Mouse (Mus musculus) granulocyte monocyte progenitor cell, adult 5-6 weeks (primary cell): Measurements from ENCODE around the gene Dnajb6. TPM values are rescaled to one million over a fixed set of nuclear protein-coding genes. Genes with fewer than 3 reads are reported as not detected.

Experiments used
- ATAC-seq: replicated peaks from 2 replicates; pipeline ENCODE4 v1.8.0; 2016; ENCODE audit warnings: mild to moderate bottlenecking, moderate TSS enrichment, inconsistent platforms; ENCODE audit not compliant: poor library complexity, severe bottlenecking
- total RNA-seq, 2 experiments: library from RNA; stranded (forward) in 1 of 2; stranded (reverse) in 1 of 2; fragments of 200-712, 200-1000 nt in 1 of 2; fragments of >200 nt in 1 of 2; fragmentation: Nextera tagmentation in 1 of 2; gene quantifications; 2 replicates each; pipeline ENCODE4 v1.2.3; 2014 to 2017

The Dnajb6 gene
- total RNA-seq, 2 experiments from 2014 or later, result 129 to 142 TPM

DNA sequence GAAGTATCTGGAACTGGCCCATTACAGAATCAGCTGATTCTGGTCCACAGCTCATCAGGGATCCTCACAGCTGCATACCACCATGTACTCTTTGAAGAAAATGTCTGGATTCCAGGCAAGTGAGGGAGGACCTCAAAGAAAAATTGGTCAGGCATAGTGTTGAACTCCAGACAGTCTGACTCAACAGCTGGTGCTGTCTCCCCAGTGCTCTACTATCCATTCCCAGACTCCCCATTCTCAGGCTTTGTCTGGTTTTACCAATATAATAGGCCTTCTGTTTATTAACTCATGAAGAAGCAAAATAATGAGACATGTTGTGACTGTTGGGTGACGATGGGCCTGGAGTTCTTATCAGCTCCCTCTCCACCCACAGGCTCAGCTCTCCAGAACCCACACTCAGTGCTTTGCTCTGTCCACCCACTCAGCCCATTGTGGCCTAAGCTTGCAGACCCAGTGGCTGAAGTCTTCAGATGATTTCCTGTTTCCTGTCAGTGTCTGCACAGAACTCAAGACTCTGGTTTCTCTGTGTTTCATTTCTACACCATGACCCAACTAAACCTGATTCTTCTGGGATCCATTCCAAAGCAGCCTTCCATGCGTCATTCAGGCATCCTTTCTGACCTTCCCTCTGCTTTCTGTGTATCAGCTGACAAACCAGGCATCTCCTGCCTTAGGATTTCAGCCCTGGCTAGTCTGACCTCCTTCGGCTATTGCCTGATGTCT, 107.1 kb downstream of the Dnajb6 start:
- ATAC-seq, result no peak

DNA sequence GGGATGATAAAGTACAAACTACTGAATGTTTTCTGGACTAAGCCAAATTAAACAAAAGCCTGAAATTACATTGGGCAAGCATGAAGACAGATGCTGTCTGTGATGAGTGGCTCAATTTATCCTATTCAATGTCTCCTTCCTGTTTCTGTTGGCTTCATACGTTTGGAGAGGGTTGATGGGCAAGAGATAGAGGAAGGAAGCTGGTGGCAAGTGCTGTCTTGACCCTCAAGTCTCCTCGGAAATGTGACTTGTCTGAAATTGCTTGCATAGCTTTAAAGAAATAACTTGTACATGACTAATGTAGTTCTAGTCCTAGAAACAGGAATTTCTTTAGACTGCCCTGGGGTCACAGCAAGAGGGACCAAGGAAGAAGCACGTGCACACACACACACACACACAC, 109.5 kb downstream of the Dnajb6 start:
- peak; percentile 95 for ATAC-seq

DNA sequence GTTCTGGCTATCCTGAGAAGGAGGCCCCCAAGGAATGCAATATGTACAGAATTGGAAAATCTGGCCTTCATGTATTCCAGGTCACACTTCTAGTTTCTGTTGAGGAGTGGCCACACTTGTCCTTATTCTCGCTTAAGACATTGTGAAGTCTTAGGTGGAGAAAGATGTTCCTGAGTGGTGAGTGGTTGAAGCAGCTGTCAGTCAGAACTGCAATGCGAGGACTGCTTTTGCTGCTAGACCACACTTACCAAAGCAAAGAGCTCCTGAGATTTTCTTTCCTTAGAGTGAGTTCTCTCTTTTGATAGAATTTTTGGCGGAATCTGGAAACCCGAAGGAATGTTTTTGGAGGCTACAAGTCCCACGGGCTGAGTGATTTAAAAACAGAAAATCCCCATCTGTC, 112.0 kb downstream of the Dnajb6 start:
- ATAC-seq, result no peak

DNA sequence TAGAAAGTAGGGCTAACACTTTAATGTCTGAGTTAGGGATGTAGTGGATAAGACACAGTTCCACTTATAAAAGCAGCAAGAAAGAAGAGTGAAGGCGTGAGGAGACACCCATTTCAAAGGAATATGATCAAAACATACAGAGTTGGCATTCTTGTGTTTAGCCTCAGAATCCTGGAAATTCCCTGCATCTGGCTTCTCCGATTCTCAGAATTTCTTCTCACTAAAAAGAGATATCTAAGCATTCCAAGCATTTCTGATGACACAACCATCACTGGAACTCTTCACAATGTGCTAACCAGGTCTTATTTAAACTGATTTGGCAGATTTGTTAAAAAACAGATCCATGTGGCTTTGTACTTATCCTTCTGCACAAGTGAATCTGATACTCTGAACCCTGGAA, 112.6 kb downstream of the Dnajb6 start:
- no peak for ATAC-seq

DNA sequence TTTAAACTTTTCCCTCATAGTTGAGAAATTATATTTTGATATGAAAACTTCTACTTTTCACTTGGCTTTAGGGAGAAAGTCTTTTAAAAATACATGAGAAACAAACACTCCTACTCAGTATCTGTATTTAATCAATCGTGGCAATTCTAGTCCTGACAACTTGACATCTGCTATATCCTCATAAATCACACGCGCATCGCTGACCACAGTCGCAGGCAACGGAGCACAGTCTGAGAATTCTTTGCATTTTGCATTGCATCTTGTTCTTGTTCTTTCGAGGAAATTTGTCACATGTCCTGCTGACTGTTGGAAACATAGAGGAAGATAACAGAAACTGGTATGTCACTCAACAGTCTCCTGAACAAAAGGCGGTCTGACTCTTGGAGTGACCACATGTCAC, 116.9 kb downstream of the Dnajb6 start:
- peak; percentile 6; the same call in 1 of the 2 replicates for ATAC-seq

DNA sequence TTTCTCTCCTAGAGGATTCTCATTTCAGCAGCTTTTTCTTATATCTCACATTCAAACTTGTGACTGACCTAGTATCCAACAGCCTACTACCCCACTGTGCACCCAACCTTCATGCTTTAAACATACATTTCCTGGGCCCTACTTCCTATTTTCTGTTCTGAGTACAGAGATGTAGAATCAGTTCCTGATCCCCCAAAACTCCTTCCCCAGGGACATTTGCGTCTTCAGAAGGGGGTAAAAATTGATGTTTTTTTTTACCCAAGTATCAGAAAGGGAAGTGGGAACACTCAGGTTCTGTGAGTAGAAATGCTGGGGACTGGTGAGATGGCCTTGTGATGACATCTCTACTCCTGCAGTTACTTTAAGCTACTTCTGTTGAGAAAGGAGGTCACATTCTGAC, 117.5 kb downstream of the Dnajb6 start:
- peak; percentile 70 for ATAC-seq

DNA sequence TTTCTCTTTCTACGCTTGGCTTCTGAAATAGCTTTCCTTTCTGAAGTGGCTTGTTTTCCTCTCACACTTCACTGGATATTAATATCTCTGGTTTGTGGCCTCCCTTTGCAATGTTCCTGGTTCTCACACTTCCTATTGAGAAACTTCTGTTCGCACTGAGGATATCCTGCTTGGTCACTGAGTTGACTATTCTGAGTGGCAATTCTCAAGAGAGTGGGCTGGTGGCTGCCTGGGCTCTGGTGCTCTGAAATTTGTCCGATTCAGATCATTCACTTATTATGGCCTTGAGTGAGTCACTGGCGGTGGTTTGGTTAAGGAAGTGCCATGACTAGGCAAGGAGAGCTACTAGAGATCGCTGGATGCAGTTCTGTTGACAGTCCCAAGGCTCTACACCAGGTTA, 118.9 kb downstream of the Dnajb6 start:
- ATAC-seq, result peak; percentile 86

DNA sequence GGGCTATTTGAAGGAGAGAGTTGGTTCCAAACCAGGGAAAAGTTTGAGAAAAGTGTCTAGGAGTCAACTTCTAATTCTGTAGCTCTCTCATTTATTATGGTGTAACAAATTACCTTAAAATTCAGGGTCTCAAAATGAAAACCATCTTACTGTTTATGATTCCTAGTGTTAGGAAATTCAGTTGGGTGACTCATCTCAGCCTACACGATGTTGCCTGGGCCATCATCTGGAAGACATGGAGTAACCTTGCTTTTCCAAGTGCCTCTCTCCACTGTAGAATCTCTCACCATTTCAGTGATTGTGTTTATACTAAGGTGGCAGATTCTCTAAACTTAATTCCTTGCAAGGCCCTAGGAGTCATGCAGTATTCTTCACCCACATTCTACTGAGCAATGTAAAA, 119.5 kb downstream of the Dnajb6 start:
- no peak for ATAC-seq

DNA sequence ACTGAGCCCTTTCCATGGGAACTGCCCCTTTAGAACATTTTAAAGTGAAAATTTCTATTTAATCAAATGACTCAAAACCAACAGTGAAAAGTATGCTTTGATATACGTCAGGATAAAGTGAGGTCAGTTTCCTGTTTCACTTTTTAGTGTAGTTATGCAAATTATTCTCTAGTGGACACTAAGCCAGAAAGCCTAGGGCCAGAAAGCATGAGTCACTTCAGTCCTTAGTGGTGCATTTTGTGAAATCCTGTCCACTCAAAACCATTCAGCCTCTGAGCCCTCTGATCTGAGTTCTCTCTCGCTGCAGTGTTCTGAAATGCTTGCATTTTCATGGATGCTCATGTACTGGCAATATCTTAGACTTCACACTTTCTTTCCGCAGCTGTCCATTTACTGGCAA, 126.0 kb downstream of the Dnajb6 start:
- peak; percentile 65 for ATAC-seq

DNA sequence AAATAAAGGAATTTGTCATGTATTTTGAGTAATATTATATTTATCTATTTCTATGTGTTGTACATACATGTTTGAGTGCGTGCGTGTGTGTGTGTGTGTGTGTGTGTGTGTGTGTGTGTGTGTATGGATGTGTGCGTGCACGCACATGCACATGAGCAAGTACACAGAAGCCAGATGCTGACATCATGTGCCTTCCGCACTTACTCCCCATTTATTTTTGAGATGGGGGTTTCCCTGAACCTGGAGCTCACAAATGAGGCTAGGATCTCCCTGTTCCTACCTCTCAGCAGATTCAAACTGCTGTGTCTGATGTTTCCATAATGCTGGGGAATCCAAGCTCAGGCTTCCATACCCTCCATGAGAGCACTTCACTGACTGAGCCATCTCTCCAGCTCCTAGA, 126.9 kb downstream of the Dnajb6 start:
- ATAC-seq, result no peak

DNA sequence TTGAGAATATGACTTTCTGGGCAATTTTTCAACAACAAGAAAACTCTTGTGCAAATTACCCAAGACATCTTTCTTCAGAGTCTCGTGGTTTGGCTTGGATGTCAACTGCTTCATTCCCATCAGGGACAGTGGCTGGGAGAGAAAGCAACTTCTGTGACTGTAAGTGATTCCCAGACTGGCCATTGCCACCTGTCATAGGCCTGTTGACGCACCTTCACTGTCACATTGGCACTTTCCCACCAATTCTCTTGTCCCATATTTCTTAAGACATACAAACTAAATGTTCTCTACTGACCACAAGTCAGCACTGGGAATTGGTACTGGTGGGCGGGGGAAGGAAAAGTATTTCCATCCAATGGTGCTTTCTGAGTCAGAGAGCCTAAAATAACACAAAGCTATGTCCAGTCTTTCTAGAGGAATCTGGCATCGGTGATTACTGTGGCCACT, 128.8 kb downstream of the Dnajb6 start:
- ATAC-seq, result no peak

DNA sequence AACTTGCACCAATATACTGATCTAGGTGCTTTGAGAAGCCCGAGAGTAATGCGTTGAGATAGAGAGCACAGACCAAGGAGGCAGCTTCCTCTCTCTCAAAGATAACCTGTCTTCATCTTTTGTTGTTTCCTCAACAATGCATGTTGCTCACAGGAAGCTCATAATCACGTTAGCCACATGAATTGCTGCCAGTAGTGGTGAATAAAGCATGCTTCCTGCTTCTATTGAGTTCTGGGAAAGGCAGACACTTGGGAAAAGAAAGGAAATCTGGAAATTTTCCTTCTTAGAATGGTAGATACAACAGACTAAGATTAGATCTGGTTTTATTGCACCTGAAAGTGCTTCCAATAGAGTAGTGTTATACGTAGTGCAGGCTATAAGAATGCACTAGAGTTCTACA, 129.5 kb downstream of the Dnajb6 start:
- no peak for ATAC-seq

Other genes with a start within 250 kb of the Dnajb6 start
- gene Ube3c, start 166.4 kb upstream of the Dnajb6 start, total RNA-seq (2014; fragmentation: Nextera tagmentation), result 20.1 and 26.3 TPM in 2 replicates
- 32.3 and 33.0 TPM in 2 replicates for gene Ube3c, start 166.4 kb upstream of the Dnajb6 start, total RNA-seq (2017)
- not detected in 2 replicates for gene Gm5129, start 248 bp downstream of the Dnajb6 start, total RNA-seq (2014; fragmentation: Nextera tagmentation)
- gene Gm5129, start 248 bp downstream of the Dnajb6 start, total RNA-seq (2017), result not detected in 2 replicates